Mouse (Mus musculus) midbrain, embryonic 12.5 days (tissue): ENCODE measurements at regions not wholly inside any gene's neighbourhood (a gene's known extent, or its start where the extent isn't known, plus 50 kb on each side); places are given as distances from the start of the nearest gene placed in this dataset.

Experiments used
- ATAC-seq: fragments of 200-750 bp; cut with Nextera tagmentation; 2 replicates; pipeline ENCODE4 v1.8.0; 2017; ENCODE audit warnings: low read depth, moderate TSS enrichment, moderate library complexity; ENCODE audit not compliant: low FRiP score
- H3K27ac ChIP-seq: fragments of 300-500 bp; sonication (generic); replicated peaks from 2 replicates; pipeline ENCODE4 v1.5.1; 2016; ENCODE audit warnings: mild to moderate bottlenecking
- H3K27me3 ChIP-seq: fragments of 300-500 bp; sonication (generic); 2 replicates; pipeline ENCODE4 v1.6.1; 2016; ENCODE audit warnings: mild to moderate bottlenecking
- H3K36me3 ChIP-seq: fragments of 300-500 bp; sonication (generic); 2 replicates; pipeline ENCODE4 v1.6.1; 2016
- H3K4me1 ChIP-seq: fragments of 300-500 bp; sonication (generic); 2 replicates; pipeline ENCODE4 v1.6.1; 2016
- H3K4me2 ChIP-seq: fragments of 300-500 bp; sonication (generic); replicated peaks from 2 replicates; pipeline ENCODE4 v1.6.1; 2016; ENCODE audit warnings: mild to moderate bottlenecking, moderate library complexity
- H3K4me3 ChIP-seq: fragments of 300-500 bp; sonication (generic); 2 replicates; pipeline ENCODE4 v1.5.1; 2016; ENCODE audit warnings: mild to moderate bottlenecking
- H3K9ac ChIP-seq: fragments of 300-500 bp; sonication (generic); replicated peaks from 2 replicates; pipeline ENCODE4 v1.6.1; 2016; ENCODE audit warnings: mild to moderate bottlenecking, moderate library complexity
- H3K9me3 ChIP-seq: fragments of 300-500 bp; sonication (generic); 2 replicates; pipeline ENCODE4 v1.6.1; 2016; ENCODE audit warnings: mild to moderate bottlenecking
- WGBS: fragments of 180-500 bp; shearing (Covaris S2); methylation state at CpG from one replicate; pipeline ENCODE4 v1.1.7; 2016; 5-methylcytosine and 5-hydroxymethylcytosine counted together

GRCm38 (mm10) chr3:80506701-80507100 is 295.9 kb downstream of the Gria2 start:
- WGBS: 68% methylated on average over 1 of the region's 1 CpGs
- ATAC-seq: no peak

GRCm38 (mm10) chr3:80501117-80501516 is 301.5 kb downstream of the Gria2 start:
- H3K9me3 ChIP-seq: no peaks in the 10 kb centered on the region
- 64% methylated on average over 1 of the region's 1 CpGs for WGBS
- H3K4me2 ChIP-seq: no peak overlapping the region
- H3K4me3 ChIP-seq: no peak overlapping the region
- no peaks in the 10 kb centered on the region for H3K36me3 ChIP-seq
- H3K27ac ChIP-seq: no peak overlapping the region
- ATAC-seq: no peak
- H3K27me3 ChIP-seq: no peaks in the 10 kb centered on the region
- no peak overlapping the region for H3K9ac ChIP-seq
- H3K4me1 ChIP-seq: no peaks in the 10 kb centered on the region

More at GRCm38 (mm10) chr3:80506701-80507100, 295.9 kb downstream of the Gria2 start:
- Histone ChIP-seq H3K9ac (no peak overlapping the region), H3K4me3 (no peak overlapping the region), H3K36me3 (no peaks in the 10 kb centered on the region), H3K4me2 (no peak overlapping the region), H3K4me1 (no peaks in the 10 kb centered on the region), H3K9me3 (no peaks in the 10 kb centered on the region), H3K27me3 (no peaks in the 10 kb centered on the region), H3K27ac (no peak overlapping the region)

- H3K4me3 ChIP-seq: no peak overlapping the region
- H3K4me1 ChIP-seq: no peaks in the 10 kb centered on the region
- no peaks in the 10 kb centered on the region for H3K36me3 ChIP-seq
- no peaks in the 10 kb centered on the region for H3K27me3 ChIP-seq
- H3K4me2 ChIP-seq: no peak overlapping the region
- 88% methylated on average over 2 of the region's 2 CpGs for WGBS
- no peak for ATAC-seq
- no peaks in the 10 kb centered on the region for H3K9me3 ChIP-seq
- H3K9ac ChIP-seq: no peak overlapping the region
- H3K27ac ChIP-seq: no peak overlapping the region
These were observed 306.1 kb downstream of the Gria2 start for GRCm38 (mm10) chr3:80496556-80496955.

GRCm38 (mm10) chr3:80484168-80484833 is 318.3 kb downstream of the Gria2 start:
- ATAC-seq: no peak
- no peaks in the 10 kb centered on the region for H3K27me3 ChIP-seq

GRCm38 (mm10) chr3:80478676-80479075 is 324.0 kb downstream of the Gria2 start:
- no peak overlapping the region for H3K4me2 ChIP-seq
- H3K9me3 ChIP-seq: no peaks in the 10 kb centered on the region
- H3K27ac ChIP-seq: no peak overlapping the region
- H3K36me3 ChIP-seq: no peaks in the 10 kb centered on the region
- ATAC-seq: no peak
- H3K27me3 ChIP-seq: no peaks in the 10 kb centered on the region
- H3K9ac ChIP-seq: no peak overlapping the region
- no peaks in the 10 kb centered on the region for H3K4me1 ChIP-seq
- H3K4me3 ChIP-seq: no peak overlapping the region

More at GRCm38 (mm10) chr3:80484168-80484833, 318.3 kb downstream of the Gria2 start:
- H3K4me3 ChIP-seq: no peak overlapping the region
- H3K4me2 ChIP-seq: no peak overlapping the region
- H3K27ac ChIP-seq: no peak overlapping the region
- H3K9ac ChIP-seq: no peak overlapping the region
- H3K4me1 ChIP-seq: no peaks in the 10 kb centered on the region
- no peaks in the 10 kb centered on the region for H3K36me3 ChIP-seq
- WGBS: 75% methylated on average over 3 of the region's 3 CpGs
- no peaks in the 10 kb centered on the region for H3K9me3 ChIP-seq

- Histone ChIP-seq H3K9ac (no peak overlapping the region), H3K4me1 (no peaks in the 10 kb centered on the region), H3K4me2 (no peak overlapping the region), H3K4me3 (no peak overlapping the region), H3K27ac (no peak overlapping the region), H3K36me3 (no peaks in the 10 kb centered on the region), H3K27me3 (no peaks in the 10 kb centered on the region), H3K9me3 (no peaks in the 10 kb centered on the region)
- no peak for ATAC-seq
These were observed 328.9 kb downstream of the Gria2 start for GRCm38 (mm10) chr3:80473686-80474085.
